Mouse (Mus musculus): ENCODE data around the gene Adamts18.

DNA sequence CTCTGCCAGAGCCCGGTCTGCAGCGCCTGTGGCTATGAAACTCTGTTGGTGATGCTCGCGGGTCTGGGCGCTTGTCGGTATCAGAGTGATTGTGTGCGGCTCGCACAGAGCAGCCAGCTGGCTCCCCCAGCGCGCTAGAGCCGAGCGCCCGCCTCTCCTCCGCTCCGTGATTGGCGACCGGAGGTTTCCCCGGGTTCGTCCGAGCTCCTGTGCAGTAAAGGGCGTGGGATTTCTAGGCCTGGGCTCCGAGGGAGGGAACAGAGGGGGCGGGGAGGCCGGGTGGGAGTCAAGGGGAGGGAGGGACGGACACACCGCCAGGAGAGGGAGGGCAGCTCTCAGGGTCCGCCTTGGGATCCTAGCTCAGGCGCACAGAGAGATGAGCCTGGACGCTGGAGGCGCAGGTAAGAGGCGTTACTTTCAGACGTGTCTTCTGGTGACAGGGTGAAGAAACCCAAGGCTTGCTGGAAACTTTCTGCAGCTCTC is at the start of gene Adamts18:
- TF ChIP-seq POLR2A (IDR thresholded peaks at IDR 0.05; ENCODE audit: low read depth, low read length), result no peak
- TF ChIP-seq CTCF (IDR thresholded peaks at IDR 0.05; ENCODE audit: extremely low read depth, insufficient read length, insufficient replicate concordance, low read depth, low read length), result no peak
